Mouse (Mus musculus): Measurements from ENCODE around the gene Arsg.

Gene Arsg

DNA sequence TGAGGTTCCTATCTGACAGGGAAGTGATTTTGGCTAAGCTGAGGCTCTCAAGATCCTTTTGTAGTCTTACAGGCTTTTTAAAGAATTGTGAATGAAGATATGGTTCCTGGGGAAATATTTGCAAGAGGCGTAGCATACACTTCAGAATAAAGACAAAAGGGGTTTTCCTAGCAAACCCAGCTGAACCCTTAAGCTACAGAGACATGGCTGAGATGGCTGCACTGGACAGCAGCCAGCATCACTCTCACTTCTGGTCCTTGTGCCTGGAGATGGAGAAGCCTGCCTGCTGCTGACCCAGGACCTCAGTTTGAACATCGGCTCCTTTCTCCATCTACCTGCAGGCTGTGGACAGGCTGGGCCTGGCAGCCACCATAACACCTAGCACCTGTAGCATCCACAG, 101.4 kb downstream of the Arsg start:
- ATAC-seq (ENCODE audit: insufficient number of reproducible peaks, low FRiP score, low TSS enrichment), result no peak

DNA sequence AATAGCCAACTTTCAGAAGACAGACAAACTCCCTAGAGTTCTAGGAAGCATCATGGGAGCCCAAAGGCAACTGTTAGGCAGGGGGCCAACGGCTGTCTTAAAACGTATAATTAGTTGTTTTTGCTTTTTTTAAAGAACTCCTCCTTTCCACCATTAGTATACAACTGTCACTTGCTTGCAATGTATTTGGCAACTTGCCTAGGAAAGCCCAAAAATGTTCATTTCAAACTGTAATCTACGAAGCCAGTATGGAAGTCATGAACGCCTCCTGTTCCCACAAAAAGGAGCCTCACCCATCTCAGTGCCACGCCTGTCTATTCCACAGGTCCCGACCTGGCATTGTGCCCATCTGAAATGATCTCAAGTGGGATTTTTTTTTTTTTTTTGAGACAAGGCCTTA, 102.7 kb downstream of the Arsg start:
- no peak for ATAC-seq (ENCODE audit: insufficient number of reproducible peaks, low FRiP score, low TSS enrichment)

DNA sequence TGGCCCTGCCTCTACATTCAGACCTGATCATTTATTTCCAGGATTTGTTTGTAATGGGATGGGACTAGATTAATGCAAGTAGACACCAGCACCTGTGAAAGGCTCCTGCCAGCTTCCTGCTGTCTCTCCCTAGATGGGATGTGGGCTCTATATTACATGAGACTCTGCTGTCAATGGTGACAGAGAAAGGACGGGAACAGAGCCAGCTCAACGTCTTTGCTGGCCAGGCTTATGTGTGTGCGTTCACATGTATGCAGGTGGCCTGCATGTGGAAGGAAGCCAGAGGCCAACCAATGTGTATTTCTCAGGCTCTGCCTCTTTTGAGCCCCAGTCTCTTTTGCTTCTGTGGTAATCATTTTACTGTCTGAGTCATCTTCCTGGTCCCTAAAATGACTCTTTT, 105.4 kb downstream of the Arsg start:
- ATAC-seq (ENCODE audit: insufficient number of reproducible peaks, low FRiP score, low TSS enrichment), result no peak

DNA sequence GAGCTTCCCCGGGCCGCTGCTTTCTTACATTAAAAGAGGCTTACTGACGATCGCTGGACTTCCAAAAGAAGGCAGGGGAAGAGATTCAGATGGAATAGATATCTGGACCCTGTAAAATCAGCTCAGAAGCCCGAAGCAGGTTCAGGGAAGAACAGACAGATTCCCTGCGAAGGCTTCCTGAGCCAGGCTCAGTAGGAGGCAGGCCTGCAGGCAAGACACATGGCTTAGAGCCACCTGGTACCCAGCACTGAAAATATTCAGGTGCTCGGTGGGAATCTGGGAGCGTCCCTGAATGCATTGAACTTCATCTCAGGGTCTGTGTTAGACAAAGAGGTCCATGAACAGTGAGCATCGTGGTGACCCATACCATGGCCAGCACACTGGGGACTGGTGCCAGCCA, 106.8 kb downstream of the Arsg start:
- ATAC-seq (ENCODE audit: insufficient number of reproducible peaks, low FRiP score, low TSS enrichment), result no peak

DNA sequence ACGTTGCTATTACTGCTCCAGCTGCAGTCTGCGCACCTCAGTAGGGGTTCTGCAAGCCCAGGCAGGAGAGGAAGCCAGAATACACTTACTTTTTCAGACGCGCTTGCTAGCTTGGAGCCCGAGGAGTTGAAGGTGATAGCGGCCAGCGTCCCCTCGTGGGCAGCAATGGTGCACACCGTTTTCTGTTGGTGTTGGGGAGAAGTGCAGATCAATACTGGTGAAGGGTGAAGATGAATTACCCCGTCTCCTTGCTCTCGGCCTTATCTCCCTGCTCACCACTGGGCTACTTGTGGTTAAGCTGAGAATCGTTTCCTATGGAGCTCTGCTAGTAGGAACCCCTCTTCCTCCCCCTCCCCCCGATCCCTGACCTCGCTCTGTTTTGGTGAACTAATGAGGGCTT, 110.8 kb downstream of the Arsg start:
- ATAC-seq (ENCODE audit: insufficient number of reproducible peaks, low FRiP score, low TSS enrichment), result no peak

GRCm38 (mm10) chr11:109584843-109585713, 111.9 kb downstream of the Arsg start:
- ATAC-seq (ENCODE audit: insufficient number of reproducible peaks, low FRiP score, low TSS enrichment), result peak; percentile 81; the same call in 1 of the 2 replicates

- ATAC-seq (ENCODE audit: insufficient number of reproducible peaks, low FRiP score, low TSS enrichment), result no peak
Observed at GRCm38 (mm10) chr11:109586424-109586823, 113.2 kb downstream of the Arsg start.

GRCm38 (mm10) chr11:109587019-109587418, 113.8 kb downstream of the Arsg start:
- no peak for ATAC-seq (ENCODE audit: insufficient number of reproducible peaks, low FRiP score, low TSS enrichment)

DNA sequence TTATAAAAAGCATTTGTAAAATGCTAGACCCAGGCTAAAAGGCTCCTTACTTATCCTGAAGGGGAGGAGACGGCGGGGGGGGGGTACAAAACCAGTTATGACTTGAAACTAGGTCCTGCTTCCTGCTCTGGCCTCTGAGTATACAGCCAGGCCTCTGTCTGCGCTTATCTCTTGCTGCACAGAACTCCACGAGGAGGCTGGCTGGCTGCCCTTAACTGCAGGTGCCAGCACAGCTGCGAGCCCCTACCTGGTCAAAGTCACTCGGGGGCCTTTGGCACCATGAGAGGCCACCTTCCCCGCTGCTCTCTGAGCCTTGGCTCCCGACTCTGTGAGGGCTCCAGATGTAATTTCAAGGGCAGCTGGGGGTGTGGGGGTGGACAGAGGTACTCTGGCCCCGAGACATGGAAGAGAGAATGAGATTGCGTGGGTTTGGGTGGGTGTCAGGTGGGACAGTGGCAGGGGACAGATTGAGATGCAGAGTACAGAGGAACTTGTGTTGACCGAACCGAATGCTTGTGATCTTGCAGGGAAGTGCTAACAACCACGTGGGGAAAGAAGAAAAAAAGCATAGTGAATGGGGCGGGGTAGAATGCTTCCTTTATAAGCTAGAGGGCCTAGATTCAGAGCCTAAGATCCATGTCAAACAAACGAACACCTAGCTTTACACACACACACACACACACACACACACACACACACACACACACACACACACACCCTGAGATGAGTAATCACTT, 114.6 kb downstream of the Arsg start:
- ATAC-seq (ENCODE audit: insufficient number of reproducible peaks, low FRiP score, low TSS enrichment), result no peak

GRCm38 (mm10) chr11:109590012-109590411, 116.8 kb downstream of the Arsg start:
- no peak for ATAC-seq (ENCODE audit: insufficient number of reproducible peaks, low FRiP score, low TSS enrichment)

- ATAC-seq (ENCODE audit: insufficient number of reproducible peaks, low FRiP score, low TSS enrichment), result no peak
Observed at GRCm38 (mm10) chr11:109591511-109591910, 118.3 kb downstream of the Arsg start.

GRCm38 (mm10) chr11:109593200-109593981, 120.2 kb downstream of the Arsg start:
- ATAC-seq (ENCODE audit: insufficient number of reproducible peaks, low FRiP score, low TSS enrichment), result no peak

DNA sequence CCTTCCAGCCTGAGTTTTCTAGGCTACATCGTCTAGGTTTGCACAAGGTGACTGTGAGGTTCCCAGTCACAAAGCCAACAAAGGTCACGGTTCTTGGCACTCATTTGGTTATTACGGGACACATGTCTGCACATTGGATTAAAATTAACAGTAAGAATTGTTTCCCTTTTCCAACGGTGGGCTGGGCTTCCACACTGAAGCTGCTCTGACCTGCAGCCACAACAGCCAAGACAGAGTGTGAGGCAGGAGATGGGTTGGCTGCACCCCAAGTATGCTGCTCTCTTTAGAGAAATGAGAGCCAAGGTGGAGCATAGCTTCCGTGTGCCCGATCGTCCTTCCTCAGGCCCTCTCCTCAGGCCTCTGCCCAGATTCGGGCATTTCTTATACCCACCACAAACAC, 121.6 kb downstream of the Arsg start:
- no peak for ATAC-seq (ENCODE audit: insufficient number of reproducible peaks, low FRiP score, low TSS enrichment)

DNA sequence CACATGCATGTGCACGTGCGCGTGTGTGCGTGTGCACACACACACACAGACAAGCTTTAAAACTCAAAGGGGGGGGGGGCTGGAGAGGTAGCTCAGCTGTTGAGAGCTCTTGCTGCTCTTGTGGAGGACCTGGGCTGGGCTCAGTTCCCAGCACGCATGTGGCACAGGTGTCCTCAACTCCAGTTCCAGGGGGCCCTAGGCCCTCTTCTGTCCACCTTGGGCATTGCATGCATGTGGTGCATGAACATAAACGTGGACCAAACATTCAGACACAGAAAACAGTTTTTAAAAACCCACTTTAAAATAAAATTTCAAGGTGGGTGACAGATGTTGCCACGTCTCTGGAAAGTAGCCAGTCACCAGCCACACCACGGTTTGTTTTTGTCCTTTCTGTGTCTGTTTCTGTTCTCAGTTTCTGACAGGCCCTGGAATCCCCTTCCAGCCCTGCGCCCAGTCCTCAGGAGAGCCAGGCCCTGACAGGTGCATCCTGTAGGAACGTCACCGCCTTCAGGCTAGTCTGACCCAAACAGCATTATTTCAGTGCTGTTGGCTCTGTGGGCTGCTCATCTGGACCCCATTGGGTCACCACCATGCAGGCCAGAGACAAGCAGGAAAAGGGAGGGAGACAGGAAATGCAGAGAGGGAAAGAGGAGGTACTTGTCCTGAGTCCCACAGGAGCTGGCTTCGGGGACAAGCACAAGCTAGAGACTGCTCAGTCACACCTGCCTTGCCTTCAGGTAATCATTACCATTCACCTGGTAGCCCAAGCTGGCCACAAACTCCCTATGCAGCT, 125.8 kb downstream of the Arsg start:
- no peak for ATAC-seq (ENCODE audit: insufficient number of reproducible peaks, low FRiP score, low TSS enrichment)

DNA sequence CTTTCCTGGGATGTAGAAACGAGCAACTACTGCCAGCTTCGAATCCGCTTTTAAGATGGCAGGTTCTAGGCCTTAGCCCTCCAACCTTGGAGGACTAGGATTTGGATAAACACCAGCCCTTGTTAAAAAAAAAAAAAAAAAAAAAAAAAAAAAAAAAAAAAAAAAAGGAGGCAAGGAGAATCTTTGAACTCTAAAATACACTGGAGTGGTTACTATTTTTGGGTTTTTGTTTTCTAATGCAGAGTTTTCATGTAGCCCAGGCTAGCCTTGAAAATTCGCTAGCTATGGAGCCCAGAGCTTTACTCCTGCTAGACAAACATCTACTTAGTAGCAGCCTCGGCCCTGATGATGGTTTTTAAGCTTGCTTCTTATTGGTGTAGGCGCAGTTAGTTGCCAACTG, 134.4 kb downstream of the Arsg start:
- no peak for ATAC-seq (ENCODE audit: insufficient number of reproducible peaks, low FRiP score, low TSS enrichment)

DNA sequence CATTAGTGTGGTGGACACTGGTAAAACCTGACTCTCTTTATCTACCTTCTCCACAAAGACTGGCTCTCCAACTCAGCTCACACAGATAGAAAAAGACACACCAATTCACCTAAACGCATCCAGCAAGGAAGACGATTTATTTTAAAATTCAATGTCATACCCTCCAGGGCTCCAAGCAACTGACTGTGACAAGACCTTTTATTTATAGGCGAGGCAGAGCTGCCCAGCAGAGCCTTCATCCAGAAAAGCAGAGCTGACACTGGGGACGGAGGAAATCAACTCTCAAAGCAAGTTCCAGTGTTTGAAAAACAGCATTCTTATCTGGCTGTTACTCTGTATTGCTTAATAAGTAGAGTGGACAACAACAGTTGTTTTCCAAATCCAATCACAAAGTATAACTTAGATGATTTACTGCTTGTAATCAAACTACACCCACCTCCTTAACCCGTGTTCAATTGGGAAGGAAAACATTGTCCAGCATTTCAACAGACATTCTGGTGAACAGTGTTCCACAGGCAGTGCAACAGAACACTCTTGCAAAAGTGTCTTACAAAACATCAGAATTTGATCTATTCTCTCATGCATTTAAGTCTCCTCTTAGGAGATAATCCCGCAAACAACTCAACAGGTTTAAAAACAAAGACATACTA, 135.9 kb downstream of the Arsg start:
- no peak for ATAC-seq (ENCODE audit: insufficient number of reproducible peaks, low FRiP score, low TSS enrichment)

- no peak for ATAC-seq (ENCODE audit: insufficient number of reproducible peaks, low FRiP score, low TSS enrichment)
Observed at GRCm38 (mm10) chr11:109610046-109610794, 137.0 kb downstream of the Arsg start.

DNA sequence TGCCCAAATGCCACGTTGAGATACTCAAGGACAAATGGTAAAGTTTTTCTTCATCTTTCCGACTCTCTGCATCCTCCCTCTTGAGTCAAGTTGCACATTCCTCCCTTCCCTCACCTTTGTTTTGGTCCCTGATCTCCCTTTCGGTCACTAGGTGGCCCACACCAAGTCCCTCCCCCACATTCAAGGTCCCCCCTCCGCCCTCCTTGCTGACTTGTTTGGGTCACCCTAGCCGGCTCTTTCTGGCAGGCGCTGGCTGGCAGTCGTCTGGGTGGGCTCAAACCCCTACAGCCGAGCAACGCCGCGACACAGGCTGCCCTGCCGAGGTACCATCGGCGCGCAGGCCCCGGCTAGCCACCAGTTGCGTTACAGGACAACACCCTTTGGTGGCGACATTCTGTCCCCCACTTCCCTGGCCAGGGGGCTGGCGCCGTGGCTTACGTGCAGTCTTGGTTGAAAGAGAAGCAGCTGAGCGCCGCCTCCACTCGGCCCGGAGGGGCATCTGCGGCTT, 137.7 kb downstream of the Arsg start:
- ATAC-seq (ENCODE audit: insufficient number of reproducible peaks, low FRiP score, low TSS enrichment), result no peak; the same call in 1 of the 2 replicates

All from cerebellum, adult (tissue).